In the genomic region with DNA sequence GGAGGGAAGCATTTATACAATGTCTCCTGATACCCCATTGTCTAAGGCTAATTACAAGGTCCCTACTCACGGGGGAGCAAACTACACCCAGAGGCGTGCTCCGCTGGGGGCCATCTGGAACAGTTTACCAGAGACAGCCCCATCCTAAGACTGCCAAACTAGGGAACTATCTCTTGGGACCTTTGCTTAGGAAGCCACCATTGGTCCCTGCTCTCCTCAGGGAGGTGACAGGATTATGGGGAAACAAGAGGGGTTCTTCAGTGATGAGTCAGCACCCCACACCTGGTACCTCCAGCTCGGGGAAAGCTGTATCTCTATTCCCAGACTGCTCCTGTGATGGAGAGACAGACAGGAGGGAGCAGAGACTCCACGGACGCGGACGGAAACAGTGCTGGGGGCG, we compare ENCODE assay signal across 20 mouse cellular contexts. TPM values are rescaled to one million over a fixed set of nuclear protein-coding genes. Genes with fewer than 3 reads are reported as not detected.
DNase-seq lines count a peak whose midpoint lies in the region; ATAC-seq lines count a peak whose summit lies in the region.
"Had no signal": no experiment of that assay in that cellular context is flagged by ENCODE, and none has a peak within 500 bp of the region (broad histone marks: within the 10 kb centered on the region; RNA-seq: fewer than 3 reads in every experiment).

No protein-coding gene starts in this region.

- H3K4me3 ChIP-seq in erythroblast, embryonic 14.5 days (replicated peaks) = peak overlapping the region; percentile 79
- no peak overlapping the region for H3K4me3 ChIP-seq in midbrain, embryonic 11.5 days (ENCODE audit: low read depth, low read length)
- no peak overlapping the region for H3K4me3 ChIP-seq in midbrain, embryonic 16.5 days (ENCODE audit: low read depth, low read length)
- H3K4me3 ChIP-seq: limb, embryonic 15.5 days had no signal

- peaks cover 92% of the 10 kb centered on the region for H3K36me3 ChIP-seq in erythroblast, embryonic 14.5 days (ENCODE audit: control insufficient read depth)
- H3K36me3 ChIP-seq in midbrain, embryonic 11.5 days (ENCODE audit: control insufficient read depth, insufficient read depth, low read length) = no peaks in the 10 kb centered on the region
- no peaks in the 10 kb centered on the region for H3K36me3 ChIP-seq in midbrain, embryonic 16.5 days (ENCODE audit: control insufficient read depth, insufficient read depth, low read length)
- H3K36me3 ChIP-seq: heart, embryonic 15.5 days; limb, embryonic 15.5 days had no signal

- H3K27me3 ChIP-seq in erythroblast, embryonic 14.5 days (ENCODE audit: control insufficient read depth) = no peaks in the 10 kb centered on the region; the same call in 1 of the 2 replicates
- peaks cover 11% of the 10 kb centered on the region for H3K27me3 ChIP-seq in midbrain, embryonic 11.5 days (ENCODE audit: control insufficient read depth, insufficient read depth, low read length)
- H3K27me3 ChIP-seq in midbrain, embryonic 16.5 days (ENCODE audit: control insufficient read depth, insufficient read depth, low read depth, low read length) = peaks cover 11% of the 10 kb centered on the region

- no peak overlapping the region for H3K9ac ChIP-seq in midbrain, embryonic 11.5 days (ENCODE audit: low read length)
- H3K9ac ChIP-seq in midbrain, embryonic 16.5 days (ENCODE audit: low read depth, low read length) = no peak overlapping the region
- H3K9ac ChIP-seq: heart, embryonic 15.5 days; limb, embryonic 15.5 days had no signal

- peaks cover 70% of the 10 kb centered on the region for H3K4me1 ChIP-seq in erythroblast, embryonic 14.5 days (ENCODE audit: control insufficient read depth)
- H3K4me1 ChIP-seq in midbrain, embryonic 11.5 days (ENCODE audit: control insufficient read depth, insufficient read depth, low read length) = no peaks in the 10 kb centered on the region
- H3K4me1 ChIP-seq in midbrain, embryonic 16.5 days (ENCODE audit: control insufficient read depth, insufficient read depth, low read length) = peaks cover 2% of the 10 kb centered on the region; the same call in 1 of the 2 replicates

- peak; percentile 72 for DNase-seq in midbrain, embryonic 11.5 days (ENCODE audit: low spot score, missing footprints)
- peak; percentile 72 for DNase-seq in liver
- DNase-seq in layer of hippocampus, postnatal 25 days (ENCODE audit: extremely low spot score in 1 of 2, low spot score in 1 of 2) = no peak
- no peak for DNase-seq in cerebellum, adult 9-10 months
- DNase-seq in gastrocnemius, adult 8-10 months (ENCODE audit: low spot score in 2 of 2) = no peak
- DNase-seq: adrenal gland, postnatal 14 days; cerebellum, adult 9-11 months; gastrocnemius, postnatal 14 days; kidney, adult 18-20 months; kidney, postnatal 14 days; spleen, adult 18-20 months; thymus, postnatal 14 days had no signal

- no peaks in the 10 kb centered on the region for H3K9me3 ChIP-seq in erythroblast, embryonic 14.5 days (ENCODE audit: control insufficient read depth, low read length)
- no peaks in the 10 kb centered on the region for H3K9me3 ChIP-seq in midbrain, embryonic 11.5 days (ENCODE audit: control insufficient read depth, low read length)
- no peaks in the 10 kb centered on the region for H3K9me3 ChIP-seq in midbrain, embryonic 16.5 days (replicated peaks; ENCODE audit: control insufficient read depth, low read length, poor library complexity, severe bottlenecking)
- H3K9me3 ChIP-seq: heart, embryonic 15.5 days; limb, embryonic 15.5 days had no signal

- H3K4me2 ChIP-seq in midbrain, embryonic 11.5 days = 0 out of 2 replicates have a peak overlapping the region, but pooled peaks have one; percentile 4
- no peak overlapping the region for H3K4me2 ChIP-seq in midbrain, embryonic 16.5 days (ENCODE audit: low read length)
- H3K4me2 ChIP-seq: limb, embryonic 15.5 days had no signal

- 28% methylated on average over 8 of the region's 9 CpGs for WGBS in midbrain, embryonic 11.5 days
- 28% methylated on average over 8 of the region's 9 CpGs for WGBS in midbrain, embryonic 16.5 days

- H3K27ac ChIP-seq in midbrain, embryonic 11.5 days (ENCODE audit: low read depth, low read length) = no peak overlapping the region
- H3K27ac ChIP-seq in midbrain, embryonic 16.5 days (ENCODE audit: low read length) = no peak overlapping the region
- H3K27ac ChIP-seq: heart, embryonic 15.5 days; hindbrain, postnatal 0 days; limb, embryonic 15.5 days had no signal

- no peak for ATAC-seq in erythroblast, adult 5-6 weeks (replicated peaks; ENCODE audit: low FRiP score, poor library complexity, severe bottlenecking)
- ATAC-seq in midbrain, embryonic 11.5 days (ENCODE audit: low FRiP score) = no peak
- no peak for ATAC-seq in midbrain, embryonic 16.5 days
- ATAC-seq: CD4-positive, CD25-positive, alpha-beta regulatory T cell, adult 4 months; hindbrain, postnatal 0 days had no signal

RNA-seq across cellular contexts. Expression of a gene that starts 4.2 kb away (rescaled TPM):
- 54.9 and 73.6 TPM in 2 replicates for polyA plus RNA-seq in erythroblast, embryonic 14.5 days (2012)
- 408 and 436 TPM in 2 replicates for total RNA-seq in erythroblast, adult 5-6 weeks (2015; ENCODE audit: low replicate concordance)
- total RNA-seq in erythroblast, adult 5-6 weeks (2017; ENCODE audit: low replicate concordance) = 820 and 839 TPM in 2 replicates
- 19.2 and 21.3 TPM in 2 replicates for polyA plus RNA-seq in midbrain, embryonic 11.5 days (2014; fragmentation: Nextera tagmentation; extraction: Ambion mirVana)
- polyA plus RNA-seq in midbrain, embryonic 16.5 days (2015; fragmentation: Nextera tagmentation; extraction: Ambion mirVana) = 1.3 and 1.4 TPM in 2 replicates
- not detected for total RNA-seq in layer of hippocampus, postnatal 25 days (2021)
- not detected for total RNA-seq in gastrocnemius, adult 8-10 months (2022)
- total RNA-seq: left cerebral cortex, postnatal 10 days had no signal

RNA-seq across cellular contexts. Expression of a gene that starts 15.3 kb away (rescaled TPM):
- polyA plus RNA-seq in erythroblast, embryonic 14.5 days (2012) = 1.4 and 1.5 TPM in 2 replicates
- 13.0 and 19.4 TPM in 2 replicates for total RNA-seq in erythroblast, adult 5-6 weeks (2015; ENCODE audit: low replicate concordance)
- 36.0 and 39.9 TPM in 2 replicates for total RNA-seq in erythroblast, adult 5-6 weeks (2017; ENCODE audit: low replicate concordance)
- polyA plus RNA-seq in midbrain, embryonic 11.5 days (2014; fragmentation: Nextera tagmentation; extraction: Ambion mirVana) = 45.6 and 51.7 TPM in 2 replicates
- 91.3 and 101 TPM in 2 replicates for polyA plus RNA-seq in midbrain, embryonic 16.5 days (2015; fragmentation: Nextera tagmentation; extraction: Ambion mirVana)
- total RNA-seq in layer of hippocampus, postnatal 25 days (2021) = 10 to 100 TPM; 42.0 to 48.0 TPM
- total RNA-seq in gastrocnemius, adult 8-10 months (2022) = 10 to 100 TPM; 17.5 to 21.6 (median 19.1) TPM

RNA-seq across cellular contexts. Expression of a gene that starts 46.3 kb away (rescaled TPM):
- 1.0 and 1.2 TPM in 2 replicates for polyA plus RNA-seq in erythroblast, embryonic 14.5 days (2012)
- total RNA-seq in erythroblast, adult 5-6 weeks (2015; ENCODE audit: low replicate concordance) = 150 and 151 TPM in 2 replicates
- 200 and 208 TPM in 2 replicates for total RNA-seq in erythroblast, adult 5-6 weeks (2017; ENCODE audit: low replicate concordance)
- polyA plus RNA-seq in midbrain, embryonic 11.5 days (2014; fragmentation: Nextera tagmentation; extraction: Ambion mirVana) = 156 TPM in 2 replicates
- 237 and 253 TPM in 2 replicates for polyA plus RNA-seq in midbrain, embryonic 16.5 days (2015; fragmentation: Nextera tagmentation; extraction: Ambion mirVana)
- total RNA-seq in layer of hippocampus, postnatal 25 days (2021) = 100 to 1,000 TPM; 107 to 122 TPM
- 10 to 100 TPM; 26.4 to 33.9 (median 31.7) TPM for total RNA-seq in gastrocnemius, adult 8-10 months (2022)

RNA-seq across cellular contexts. Expression of a gene that starts 54.9 kb away (rescaled TPM):
- 62.6 and 71.3 TPM in 2 replicates for polyA plus RNA-seq in erythroblast, embryonic 14.5 days (2012)
- total RNA-seq in erythroblast, adult 5-6 weeks (2015; ENCODE audit: low replicate concordance) = 2,585 and 2,588 TPM in 2 replicates
- 1,104 and 1,368 TPM in 2 replicates for total RNA-seq in erythroblast, adult 5-6 weeks (2017; ENCODE audit: low replicate concordance)
- 352 and 403 TPM in 2 replicates for polyA plus RNA-seq in midbrain, embryonic 11.5 days (2014; fragmentation: Nextera tagmentation; extraction: Ambion mirVana)
- polyA plus RNA-seq in midbrain, embryonic 16.5 days (2015; fragmentation: Nextera tagmentation; extraction: Ambion mirVana) = 576 and 581 TPM in 2 replicates
- 100 to 1,000 TPM; 264 to 283 TPM for total RNA-seq in layer of hippocampus, postnatal 25 days (2021)
- 100 to 1,000 TPM in 2 of 4 experiments, 10 to 100 TPM in 2; 98.0 to 149 (median 104) TPM for total RNA-seq in gastrocnemius, adult 8-10 months (2022)

Comparison
In these comparisons a context has a peak if more than half of its experiments do, and no peak if none do; other contexts are left out.
1. DNase-seq: peak in midbrain, embryonic 11.5 days (single experiment) and liver (single experiment); none in layer of hippocampus, postnatal 25 days (0 of 2), cerebellum, adult 9-10 months (single experiment) and gastrocnemius, adult 8-10 months (0 of 2).
2. RNA of a gene that starts 4.2 kb away (total RNA-seq): 408 to 839 TPM in erythroblast, adult 5-6 weeks; not detected in layer of hippocampus, postnatal 25 days and not detected in gastrocnemius, adult 8-10 months; every median in the first group is over 100 times any median in the second.